Mouse (Mus musculus): ENCODE measurements around the gene E2f6.

- TF ChIP-seq CTCF (IDR thresholded peaks at IDR 0.05; ENCODE audit: low read depth, low read length) (no peak), POLR2A (IDR thresholded peaks at IDR 0.05; ENCODE audit: extremely low read depth, insufficient read depth, low read length) (no peak)
These were observed 42.1 kb upstream of the E2f6 start for GRCm38 (mm10) chr12:16768711-16769110.
